Mouse (Mus musculus) T-cell, adult 66 days (primary cell): ENCODE data around the gene Olfr66. TPM values are rescaled to one million over a fixed set of nuclear protein-coding genes. Genes with fewer than 3 reads are reported as not detected.

ENCODE experiments used
- total RNA-seq, 2 experiments: library from RNA; stranded (reverse); gene quantifications; 3 replicates in 1 of 2; 4 replicates in 1 of 2; pipeline ENCODE4 v1.2.4; 2023

The Olfr66 gene
- total RNA-seq, result not detected

DNA sequence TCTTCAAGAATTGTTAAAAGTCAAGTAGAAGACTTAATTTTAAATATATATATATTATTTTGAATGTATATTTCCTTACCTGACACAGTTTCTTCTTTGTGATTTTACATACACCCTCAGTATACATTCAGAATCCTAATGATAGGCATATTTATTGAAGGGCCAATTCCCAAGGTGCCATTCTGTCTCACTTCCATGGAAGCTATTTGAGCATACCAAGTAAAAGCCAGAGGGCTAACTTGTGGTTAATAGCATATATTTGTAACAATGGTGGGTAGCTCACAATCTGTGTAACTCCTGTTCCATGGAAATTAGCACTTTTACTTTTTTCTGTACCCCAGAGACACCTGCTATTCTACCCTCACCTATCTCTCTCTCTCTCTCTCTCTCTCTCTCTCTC lies at the start of gene Olfr66:
TSS of gene Olfr66 (minus strand) at position 101 of the 400 bp plus-strand sequence.

GRCm38 (mm10) chr7:103934264-103934663 lies 48.2 kb upstream of the Olfr66 start, which contains the start of gene Olfr632:
Gene Olfr632, plus strand, starts transcription at chr7:103934347.

GRCm38 (mm10) chr7:103928525-103928924 lies 42.5 kb upstream of the Olfr66 start, which contains the start of gene Olfr631:
Gene Olfr631, plus strand, starts transcription at chr7:103928825.

GRCm38 (mm10) chr7:103903187-103903586 lies 17.1 kb upstream of the Olfr66 start, which contains the start of gene Olfr65:
Gene Olfr65, plus strand, starts transcription at chr7:103903487.

DNA sequence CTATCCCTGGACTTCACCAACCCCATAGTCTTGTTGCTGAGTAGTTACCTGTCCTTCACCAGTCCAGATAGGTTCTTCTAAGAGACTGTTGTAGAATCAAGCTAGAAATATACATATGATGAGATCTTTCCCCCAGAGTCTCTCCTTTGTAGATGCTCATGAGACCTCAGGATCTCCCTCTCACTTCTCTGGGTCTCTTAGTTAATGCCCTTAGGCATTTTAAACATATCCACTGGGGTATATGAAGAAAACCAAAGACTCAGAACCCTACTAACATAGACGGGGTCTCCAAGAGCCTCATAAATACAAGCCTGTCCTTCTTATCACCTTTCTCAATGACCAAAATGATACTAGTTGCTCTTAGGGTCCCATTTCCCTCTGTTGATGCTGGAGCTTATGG lies 8.3 kb upstream of the Olfr66 start, which contains the start of gene Olfr64:
TSS of gene Olfr64 (minus strand) at position 101 of the 400 bp plus-strand sequence.

GRCm38 (mm10) chr7:103853090-103853489 lies 33.0 kb downstream of the Olfr66 start, which contains the start of gene Hbb-y:
Gene Hbb-y, minus strand, starts transcription at chr7:103853216.

GRCm38 (mm10) chr7:103843034-103843433 lies 43.0 kb downstream of the Olfr66 start, which contains the start of gene Hbb-bh1:
Gene Hbb-bh1, minus strand, starts transcription at chr7:103843164.

GRCm38 (mm10) chr7:103840268-103840667 lies 45.8 kb downstream of the Olfr66 start, which contains the start of gene Hbb-bh2:
Gene Hbb-bh2, minus strand, starts transcription at chr7:103840520.

Other genes with a start within 250 kb of the Olfr66 start
- gene Olfr622, start 243.6 kb downstream of the Olfr66 start, total RNA-seq, result not detected
- not detected for gene Olfr623, start 222.6 kb downstream of the Olfr66 start, total RNA-seq
- not detected for gene Olfr624, start 215.1 kb downstream of the Olfr66 start, total RNA-seq
- not detected for gene Olfr625-ps1, start 203.5 kb downstream of the Olfr66 start, total RNA-seq
- gene Olfr243, start 171.6 kb downstream of the Olfr66 start, total RNA-seq, result not detected
- gene Olfr628, start 155.9 kb downstream of the Olfr66 start, total RNA-seq, result not detected
- gene Olfr629, start 141.3 kb downstream of the Olfr66 start, total RNA-seq, result not detected
- gene Olfr630, start 128.9 kb downstream of the Olfr66 start, total RNA-seq, result not detected
- not detected for gene Olfr69, start 114.7 kb downstream of the Olfr66 start, total RNA-seq
- not detected for gene Olfr68, start 106.6 kb downstream of the Olfr66 start, total RNA-seq
- gene Olfr67, start 94.4 kb downstream of the Olfr66 start, total RNA-seq, result not detected
- 1 to 10 TPM; 2.3 to 5.7 TPM for gene Hbb-bt, start 72.3 kb downstream of the Olfr66 start, total RNA-seq
- gene Hbb-bs, start 58.2 kb downstream of the Olfr66 start, total RNA-seq, result 10 to 100 TPM; 12.5 to 53.2 TPM
- gene Hbb-bh2, start 45.7 kb downstream of the Olfr66 start, total RNA-seq, result not detected
- gene Hbb-bh1, start 43.1 kb downstream of the Olfr66 start, total RNA-seq, result not detected
- not detected for gene Hbb-y, start 33.0 kb downstream of the Olfr66 start, total RNA-seq
- not detected for gene Olfr64, start 8.2 kb upstream of the Olfr66 start, total RNA-seq
- gene Olfr65, start 17.2 kb upstream of the Olfr66 start, total RNA-seq, result not detected
- gene Olfr631, start 42.6 kb upstream of the Olfr66 start, total RNA-seq, result not detected
- not detected for gene Olfr632, start 48.1 kb upstream of the Olfr66 start, total RNA-seq
- not detected for gene Olfr633, start 58.2 kb upstream of the Olfr66 start, total RNA-seq
- gene Olfr635, start 84.9 kb upstream of the Olfr66 start, total RNA-seq, result not detected
- gene Olfr638, start 112.5 kb upstream of the Olfr66 start, total RNA-seq, result not detected
- under 1 TPM; 0.09 to 0.12 TPM for gene Olfr639, start 131.1 kb upstream of the Olfr66 start, total RNA-seq
- gene Olfr640, start 139.3 kb upstream of the Olfr66 start, total RNA-seq, result not detected
- gene Olfr641, start 149.2 kb upstream of the Olfr66 start, total RNA-seq, result not detected
- gene Olfr642, start 166.4 kb upstream of the Olfr66 start, total RNA-seq, result not detected
- not detected for gene 4930516K23Rik, start 175.2 kb upstream of the Olfr66 start, total RNA-seq
- gene Olfr644, start 185.6 kb upstream of the Olfr66 start, total RNA-seq, result not detected
- not detected for gene Olfr645, start 199.2 kb upstream of the Olfr66 start, total RNA-seq
- gene Olfr646, start 218.6 kb upstream of the Olfr66 start, total RNA-seq, result not detected
- gene Ubqln5, start 243.6 kb upstream of the Olfr66 start, total RNA-seq, result not detected